Mouse (Mus musculus) midbrain, embryonic 13.5 days (tissue): ENCODE data around the gene Bag1. TPM values are rescaled to one million over a fixed set of nuclear protein-coding genes. Genes with fewer than 3 reads are reported as not detected.

Experiments
- ATAC-seq: fragments of 200-750 bp; cut with Nextera tagmentation; 2 replicates; pipeline ENCODE4 v1.8.0; 2017; ENCODE audit warnings: mild to moderate bottlenecking, moderate TSS enrichment, moderate library complexity
- H3K27ac ChIP-seq: fragments of 300-500 bp; sonication (generic); 2 replicates; pipeline ENCODE4 v1.5.1; 2015; ENCODE audit warnings: inconsistent platforms, mild to moderate bottlenecking, moderate library complexity
- H3K27me3 ChIP-seq: fragments of 300-500 bp; sonication (generic); 2 replicates; pipeline ENCODE4 v1.6.1; 2015; ENCODE audit warnings: mild to moderate bottlenecking, inconsistent platforms
- H3K36me3 ChIP-seq: fragments of 300-500 bp; sonication (generic); 2 replicates; pipeline ENCODE4 v1.6.1; 2015; ENCODE audit warnings: mild to moderate bottlenecking, inconsistent platforms
- H3K4me1 ChIP-seq: fragments of 300-500 bp; sonication (generic); replicated peaks from 2 replicates; pipeline ENCODE4 v1.6.1; 2015; ENCODE audit warnings: inconsistent platforms
- H3K4me2 ChIP-seq: fragments of 300-500 bp; sonication (generic); replicated peaks from 2 replicates; pipeline ENCODE4 v1.6.1; 2015; ENCODE audit warnings: moderate library complexity, mild to moderate bottlenecking, inconsistent platforms
- H3K4me3 ChIP-seq: fragments of 300-500 bp; sonication (generic); replicated peaks from 2 replicates; pipeline ENCODE4 v1.5.1; 2015; ENCODE audit warnings: mild to moderate bottlenecking, inconsistent platforms
- H3K9ac ChIP-seq: fragments of 300-500 bp; sonication (generic); replicated peaks from 2 replicates; pipeline ENCODE4 v1.6.1; 2015; ENCODE audit warnings: mild to moderate bottlenecking, inconsistent platforms
- H3K9me3 ChIP-seq: fragments of 300-500 bp; sonication (generic); 2 replicates; pipeline ENCODE4 v1.6.1; 2016; ENCODE audit warnings: mild to moderate bottlenecking, inconsistent platforms
- WGBS: fragments of 180-500 bp; shearing (Covaris S2); methylation state at CpG from one replicate; pipeline ENCODE4 v1.1.7; 2015; 5-methylcytosine and 5-hydroxymethylcytosine counted together
- microRNA-seq: library from miRNA; unstranded; fragments of <30 nt; microRNA quantifications from one replicate; pipeline ENCODE4, GENCODE M21; 2016
- polyA plus RNA-seq: library from polyadenylated mRNA; unstranded; fragments of >200 nt; fragmentation: Nextera tagmentation; extraction: Ambion mirVana; gene quantifications from 2 replicates; pipeline ENCODE4 v1.2.1, GENCODE M21; 2015

Gene Bag1
- polyA plus RNA-seq, 1 experiment from 2014 or later = 186 TPM

- H3K9me3 ChIP-seq = 0 out of 2 replicates have a peak, but pooled peaks cover 1% of the 10 kb centered on the region
- H3K4me1 ChIP-seq = no peaks in the 10 kb centered on the region
- H3K36me3 ChIP-seq = no peaks in the 10 kb centered on the region
- ATAC-seq = no peak
- WGBS = 85% methylated on average over 4 of the region's 4 CpGs
- H3K4me2 ChIP-seq = no peak overlapping the region
- H3K9ac ChIP-seq = no peak overlapping the region
- H3K4me3 ChIP-seq = no peak overlapping the region
- no peaks in the 10 kb centered on the region for H3K27me3 ChIP-seq
- H3K27ac ChIP-seq = no peak overlapping the region
Observed at GRCm38 (mm10) chr4:40900612-40901011, 47.5 kb downstream of the Bag1 start.

- Histone ChIP-seq H3K4me3 (no peak overlapping the region), H3K27ac (no peak overlapping the region), H3K4me1 (no peaks in the 10 kb centered on the region), H3K9me3 (0 out of 2 replicates have a peak, but pooled peaks cover 3% of the 10 kb centered on the region), H3K9ac (no peak overlapping the region), H3K4me2 (no peak overlapping the region), H3K27me3 (no peaks in the 10 kb centered on the region), H3K36me3 (no peaks in the 10 kb centered on the region)
- no peak for ATAC-seq
- 91% methylated on average over 3 of the region's 3 CpGs for WGBS
Observed at GRCm38 (mm10) chr4:40900071-40900470, 48.0 kb downstream of the Bag1 start.

- H3K4me2 ChIP-seq = no peak overlapping the region
- WGBS = 66% methylated on average over 2 of the region's 2 CpGs
- no peak for ATAC-seq
Observed at GRCm38 (mm10) chr4:40899264-40899663, 48.8 kb downstream of the Bag1 start.

DNA sequence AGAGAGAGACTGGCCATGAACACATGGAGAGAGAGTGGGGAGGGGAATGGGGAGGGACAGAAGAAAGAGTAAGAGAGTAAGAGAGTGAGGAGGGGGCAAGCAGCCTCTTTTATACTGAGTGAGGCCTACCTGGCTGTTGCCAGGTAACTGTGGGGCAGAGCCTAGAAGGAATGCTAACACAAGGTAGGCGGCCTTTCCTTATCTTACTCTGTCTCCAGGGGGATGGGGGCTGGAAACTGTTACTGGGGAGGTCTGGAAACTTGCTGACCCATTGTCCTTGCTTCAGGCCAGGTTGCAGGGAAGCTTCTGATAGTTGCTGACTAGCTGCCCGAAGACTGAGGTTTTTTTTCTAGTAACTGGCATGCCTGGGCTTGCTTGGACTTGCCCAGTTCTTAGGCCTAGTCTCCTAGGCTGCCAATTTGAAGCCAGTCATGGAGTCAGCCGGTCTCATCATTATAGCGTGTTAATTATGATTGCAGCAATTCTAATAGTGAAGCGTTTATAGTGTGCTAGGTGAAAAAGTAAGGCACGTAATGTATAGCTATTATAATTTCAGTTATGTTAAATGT, 49.5 kb downstream of the Bag1 start:
- Histone ChIP-seq H3K9me3 (0 out of 2 replicates have a peak, but pooled peaks cover 3% of the 10 kb centered on the region), H3K27ac (no peak overlapping the region), H3K9ac (no peak overlapping the region), H3K36me3 (no peaks in the 10 kb centered on the region), H3K27me3 (no peaks in the 10 kb centered on the region), H3K4me3 (no peak overlapping the region), H3K4me2 (no peak overlapping the region), H3K4me1 (no peaks in the 10 kb centered on the region)
- 86% methylated on average over 6 of the region's 6 CpGs for WGBS
- ATAC-seq = no peak

More at GRCm38 (mm10) chr4:40899264-40899663, 48.8 kb downstream of the Bag1 start:
- H3K36me3 ChIP-seq = no peaks in the 10 kb centered on the region
- H3K4me3 ChIP-seq = no peak overlapping the region
- no peak overlapping the region for H3K9ac ChIP-seq
- no peaks in the 10 kb centered on the region for H3K27me3 ChIP-seq
- 0 out of 2 replicates have a peak, but pooled peaks cover 3% of the 10 kb centered on the region for H3K9me3 ChIP-seq
- no peaks in the 10 kb centered on the region for H3K4me1 ChIP-seq
- H3K27ac ChIP-seq = no peak overlapping the region

DNA sequence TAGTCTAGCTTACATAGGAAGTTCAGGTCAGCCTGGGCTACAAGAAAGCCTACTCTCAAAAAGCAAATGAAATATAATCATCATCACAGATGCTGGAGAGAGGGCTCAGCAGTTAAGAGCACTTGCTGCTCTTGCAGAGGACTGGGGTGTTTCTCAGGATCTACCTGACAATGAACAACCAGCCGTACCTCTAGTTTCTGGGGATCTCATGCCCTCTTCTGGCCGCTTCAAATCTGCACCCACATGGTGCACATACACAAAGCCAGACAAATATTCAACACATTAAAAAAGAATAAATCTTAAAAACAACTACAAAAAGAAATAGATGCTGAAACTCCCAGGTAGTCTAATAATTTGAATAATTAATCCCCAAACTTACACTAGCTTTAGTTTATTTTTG, 52.4 kb downstream of the Bag1 start:
- ATAC-seq = no peak
- Histone ChIP-seq H3K4me1 (no peaks in the 10 kb centered on the region), H3K4me3 (no peak overlapping the region), H3K27ac (no peak overlapping the region), H3K36me3 (no peaks in the 10 kb centered on the region), H3K9ac (no peak overlapping the region), H3K9me3 (0 out of 2 replicates have a peak, but pooled peaks cover 3% of the 10 kb centered on the region), H3K27me3 (no peaks in the 10 kb centered on the region), H3K4me2 (no peak overlapping the region)
- WGBS = 98% methylated on average over 2 of the region's 2 CpGs

DNA sequence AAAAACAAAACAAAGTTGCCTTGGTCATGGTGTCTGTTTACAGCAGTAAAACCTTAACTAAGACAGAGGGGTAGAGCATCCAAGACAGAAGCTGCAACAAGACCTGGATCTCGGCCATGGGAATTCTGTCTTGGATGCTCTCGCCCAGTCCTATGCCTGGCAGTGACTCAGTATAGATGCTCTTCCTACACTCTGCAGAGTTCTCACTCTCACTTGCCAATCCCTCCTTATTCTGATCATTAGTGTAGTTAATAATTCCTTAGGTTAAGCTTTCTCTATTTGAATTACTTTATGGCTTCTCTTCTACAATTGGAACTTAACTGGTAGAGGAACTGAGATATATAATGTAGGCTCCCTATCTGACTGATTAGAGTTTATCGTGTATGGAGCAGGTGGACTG, 53.0 kb downstream of the Bag1 start:
- Histone ChIP-seq H3K4me3 (no peak overlapping the region), H3K9me3 (0 out of 2 replicates have a peak, but pooled peaks cover 3% of the 10 kb centered on the region), H3K27ac (no peak overlapping the region), H3K9ac (no peak overlapping the region), H3K36me3 (no peaks in the 10 kb centered on the region), H3K4me1 (no peaks in the 10 kb centered on the region), H3K27me3 (no peaks in the 10 kb centered on the region), H3K4me2 (no peak overlapping the region)
- WGBS = 90% methylated on average over 3 of the region's 3 CpGs
- ATAC-seq = no peak

DNA sequence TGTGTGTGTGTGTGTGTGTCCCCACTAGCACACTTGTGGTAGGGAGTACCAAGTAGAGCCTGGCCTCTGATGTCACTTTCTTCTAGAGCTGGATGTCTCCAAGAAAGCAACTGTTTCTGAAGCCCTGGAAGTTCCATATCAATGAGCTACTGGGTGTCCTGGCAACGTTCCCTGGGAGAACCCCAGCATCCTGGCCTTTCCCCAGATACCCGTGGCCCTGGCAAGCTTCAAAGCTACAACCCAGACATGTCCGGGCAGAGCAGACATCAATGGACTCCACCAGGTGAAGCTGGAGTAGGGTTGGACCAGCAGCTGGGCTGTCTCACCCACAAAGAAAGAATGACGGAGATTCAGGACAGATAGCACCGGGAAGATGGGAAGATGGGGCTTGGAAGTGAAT, 56.9 kb downstream of the Bag1 start:
- no peak overlapping the region for H3K4me3 ChIP-seq
- H3K27ac ChIP-seq = no peak overlapping the region
- H3K27me3 ChIP-seq = no peaks in the 10 kb centered on the region
- no peak overlapping the region for H3K4me2 ChIP-seq
- H3K4me1 ChIP-seq = no peaks in the 10 kb centered on the region
- 81% methylated on average over 5 of the region's 5 CpGs for WGBS
- ATAC-seq = no peak
- H3K9ac ChIP-seq = no peak overlapping the region
- H3K36me3 ChIP-seq = no peaks in the 10 kb centered on the region
- H3K9me3 ChIP-seq = 0 out of 2 replicates have a peak, but pooled peaks cover 3% of the 10 kb centered on the region

- Histone ChIP-seq H3K4me3 (no peak overlapping the region), H3K9me3 (no peaks in the 10 kb centered on the region), H3K4me1 (no peaks in the 10 kb centered on the region), H3K36me3 (no peaks in the 10 kb centered on the region), H3K27ac (no peak overlapping the region), H3K4me2 (no peak overlapping the region), H3K9ac (no peak overlapping the region), H3K27me3 (no peaks in the 10 kb centered on the region)
- 87% methylated on average over 4 of the region's 4 CpGs for WGBS
- no peak for ATAC-seq
Observed at GRCm38 (mm10) chr4:40889983-40890382, 58.1 kb downstream of the Bag1 start.

- no peaks in the 10 kb centered on the region for H3K36me3 ChIP-seq
- ATAC-seq = no peak
- no peaks in the 10 kb centered on the region for H3K9me3 ChIP-seq
- WGBS = 83% methylated on average over 3 of the region's 3 CpGs
- H3K9ac ChIP-seq = no peak overlapping the region
- H3K4me2 ChIP-seq = no peak overlapping the region
- H3K4me1 ChIP-seq = no peaks in the 10 kb centered on the region
- no peak overlapping the region for H3K27ac ChIP-seq
- H3K4me3 ChIP-seq = no peak overlapping the region
- H3K27me3 ChIP-seq = no peaks in the 10 kb centered on the region
Observed at GRCm38 (mm10) chr4:40889252-40889651, 58.8 kb downstream of the Bag1 start.

DNA sequence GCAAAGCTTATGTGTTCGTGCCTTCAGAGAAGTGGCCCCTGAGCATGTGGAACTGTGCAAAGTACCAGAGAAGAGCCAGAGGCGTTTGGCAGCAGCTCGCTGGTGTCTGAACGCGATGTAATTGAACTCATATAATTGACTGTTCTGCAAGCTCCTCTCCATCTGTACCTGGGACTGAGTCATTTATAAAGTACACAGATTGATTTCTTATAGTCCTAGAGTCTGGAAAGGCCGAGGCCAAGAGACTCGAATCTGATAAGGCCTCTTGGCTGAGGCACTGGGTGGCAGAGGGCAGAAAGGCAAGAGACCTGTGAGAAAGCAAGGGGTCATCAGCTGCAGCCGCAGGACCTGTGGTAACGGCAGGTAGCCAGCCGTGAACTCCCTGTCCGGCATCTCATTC, 59.3 kb downstream of the Bag1 start:
- no peak overlapping the region for H3K9ac ChIP-seq
- 89% methylated on average over 11 of the region's 11 CpGs for WGBS

More for the DNA sequence above, 59.3 kb downstream of the Bag1 start:
- ATAC-seq = no peak
- no peaks in the 10 kb centered on the region for H3K27me3 ChIP-seq
- H3K4me2 ChIP-seq = no peak overlapping the region
- no peaks in the 10 kb centered on the region for H3K36me3 ChIP-seq
- H3K27ac ChIP-seq = no peak overlapping the region
- no peaks in the 10 kb centered on the region for H3K9me3 ChIP-seq
- H3K4me1 ChIP-seq = no peaks in the 10 kb centered on the region
- no peak overlapping the region for H3K4me3 ChIP-seq

Small RNAs within 50 kb of the gene (microRNA-seq; reads per million reads assigned to microRNA genes)
- 1.6 reads per million for gene Mir3094

Other genes with a start within 250 kb of the Bag1 start
- 56.9 and 59.5 TPM in 2 replicates for gene Aptx, start 245.1 kb downstream of the Bag1 start, polyA plus RNA-seq
- gene Dnaja1, start 226.1 kb downstream of the Bag1 start, polyA plus RNA-seq = 760 and 762 TPM in 2 replicates
- gene Smu1, start 190.4 kb downstream of the Bag1 start, polyA plus RNA-seq = 144 and 149 TPM in 2 replicates
- gene B4galt1, start 94.3 kb downstream of the Bag1 start, polyA plus RNA-seq = 7.2 and 8.3 TPM in 2 replicates
- not detected in 2 replicates for gene Spink4, start 28.2 kb downstream of the Bag1 start, polyA plus RNA-seq
- 184 and 194 TPM in 2 replicates for gene Chmp5, start 113 bp upstream of the Bag1 start, polyA plus RNA-seq
- gene Nfx1, start 22.6 kb upstream of the Bag1 start, polyA plus RNA-seq = 107 and 109 TPM in 2 replicates
- 0.15 TPM in 1 of 2 replicates, not detected in the other for gene Aqp7, start 99.8 kb upstream of the Bag1 start, polyA plus RNA-seq
- 0.08 and 0.18 TPM in 2 replicates for gene Aqp3, start 149.9 kb upstream of the Bag1 start, polyA plus RNA-seq
- gene Nol6, start 176.2 kb upstream of the Bag1 start, polyA plus RNA-seq = 28.1 and 28.7 TPM in 2 replicates
- gene Ube2r2, start 187.4 kb upstream of the Bag1 start, polyA plus RNA-seq = 76.5 and 87.8 TPM in 2 replicates